Mouse (Mus musculus) adrenal gland, postnatal 14 days (tissue): ENCODE measurements around the gene 4933407L21Rik. TPM values are rescaled to one million over a fixed set of nuclear protein-coding genes. Genes with fewer than 3 reads are reported as not detected.

Source experiments
- DNase-seq: peaks from one replicate; pipeline ENCODE4 v3.0.0; 2021; ENCODE audit warnings: mixed read lengths
- long read RNA-seq, 2 experiments: library from polyadenylated mRNA; stranded (forward); transcript quantifications; one replicate each; pipeline ENCODE4 v2.0.0; 2021
- total RNA-seq: library from RNA; stranded (reverse); gene quantifications from 2 replicates; pipeline ENCODE4 v1.2.3, GENCODE M21; 2021

4933407L21Rik gene
- total RNA-seq: 0.15 TPM in 1 of 2 replicates, not detected in the other
- long read RNA-seq, experiment 1: 0 reads
- long read RNA-seq, experiment 2: 0 reads

DNA sequence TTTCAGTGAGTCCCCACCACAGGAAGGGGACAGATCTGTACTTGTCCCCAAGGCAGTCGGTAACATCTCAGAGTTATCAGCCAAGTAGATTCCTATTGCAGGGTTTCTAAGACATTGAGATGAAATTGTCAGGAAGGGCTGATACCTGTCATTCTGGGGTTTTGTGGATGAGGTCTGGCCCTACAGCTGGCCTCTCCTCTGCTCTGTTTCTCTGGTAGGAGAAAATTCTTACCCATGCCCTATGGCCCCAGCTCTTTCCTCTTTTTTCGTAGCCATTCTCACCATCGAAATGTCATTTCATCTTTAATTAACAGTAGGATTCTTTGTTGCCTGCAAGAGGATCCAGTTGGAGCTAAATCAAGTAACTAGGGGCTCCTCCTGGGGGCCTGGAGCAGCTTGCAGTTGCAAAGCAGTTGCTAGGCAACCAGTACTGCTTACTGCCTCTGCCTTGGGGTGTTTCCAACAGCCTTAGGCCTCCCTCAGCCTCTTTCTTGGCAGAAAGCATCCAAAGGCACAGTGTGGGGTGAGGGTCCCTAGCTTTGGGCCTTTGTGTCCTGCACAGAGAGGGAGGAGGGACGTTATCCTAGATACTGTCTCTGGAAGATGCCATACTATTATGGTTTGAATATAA is at the start of gene 4933407L21Rik:
Gene 4933407L21Rik (plus strand): TSS at position 427 of the 631 bp plus-strand sequence.
- no peak for DNase-seq

GRCm38 (mm10) chr1:85882003-85882402 is 46.3 kb upstream of the 4933407L21Rik start:
- no peak for DNase-seq

DNA sequence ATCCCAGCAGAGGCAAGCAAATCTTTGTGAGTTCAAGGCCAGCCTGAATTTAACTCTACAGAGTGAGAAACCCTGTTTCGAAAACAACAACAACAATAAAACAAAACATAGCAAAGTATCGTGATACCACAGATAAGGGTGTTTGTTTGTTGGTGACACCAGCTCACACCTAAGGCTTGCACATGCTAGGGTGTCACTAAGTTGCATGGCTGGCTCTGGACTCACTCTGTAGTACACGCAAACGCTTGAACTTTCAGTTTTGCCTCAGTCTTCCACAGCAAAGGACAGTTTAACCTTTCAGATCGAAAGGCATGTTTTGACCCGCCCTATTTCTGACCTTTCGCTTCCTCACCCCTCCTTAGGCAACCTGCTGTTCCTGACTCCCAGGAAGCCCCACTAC is 41.1 kb upstream of the 4933407L21Rik start:
- DNase-seq: no peak

- DNase-seq: peak; percentile 96
Observed at GRCm38 (mm10) chr1:85894231-85894747, 34.0 kb upstream of the 4933407L21Rik start, which contains the start of gene Itm2c. Gene Itm2c, plus strand, starts transcription at chr1:85894281.

- DNase-seq: peak; percentile 69
Observed at GRCm38 (mm10) chr1:85894748-85895360, 33.4 kb upstream of the 4933407L21Rik start.

DNA sequence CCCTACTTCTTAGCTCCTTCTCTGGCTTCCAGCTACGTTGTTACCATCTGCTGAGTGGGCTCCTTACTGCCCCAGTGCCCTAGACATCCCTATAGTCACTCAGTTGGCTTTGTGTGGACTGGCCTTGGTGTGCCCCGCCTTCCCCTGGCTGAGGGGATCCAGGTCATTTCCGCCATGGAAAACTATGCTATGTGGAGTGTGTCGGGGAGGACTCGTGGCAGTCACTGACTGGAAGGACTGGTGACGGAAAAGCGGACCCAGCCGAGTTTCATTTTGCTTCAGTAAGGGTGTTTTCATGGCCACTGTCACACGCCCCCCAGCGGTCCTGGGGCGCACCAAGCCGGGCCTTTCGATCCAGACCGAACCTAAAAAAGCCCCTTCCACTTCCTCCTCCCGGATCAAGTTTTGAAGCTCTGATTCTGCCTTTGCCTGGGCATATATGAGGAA is 32.9 kb upstream of the 4933407L21Rik start:
- peak; percentile 82 for DNase-seq

GRCm38 (mm10) chr1:85896110-85896509 is 32.2 kb upstream of the 4933407L21Rik start:
- no peak for DNase-seq

DNA sequence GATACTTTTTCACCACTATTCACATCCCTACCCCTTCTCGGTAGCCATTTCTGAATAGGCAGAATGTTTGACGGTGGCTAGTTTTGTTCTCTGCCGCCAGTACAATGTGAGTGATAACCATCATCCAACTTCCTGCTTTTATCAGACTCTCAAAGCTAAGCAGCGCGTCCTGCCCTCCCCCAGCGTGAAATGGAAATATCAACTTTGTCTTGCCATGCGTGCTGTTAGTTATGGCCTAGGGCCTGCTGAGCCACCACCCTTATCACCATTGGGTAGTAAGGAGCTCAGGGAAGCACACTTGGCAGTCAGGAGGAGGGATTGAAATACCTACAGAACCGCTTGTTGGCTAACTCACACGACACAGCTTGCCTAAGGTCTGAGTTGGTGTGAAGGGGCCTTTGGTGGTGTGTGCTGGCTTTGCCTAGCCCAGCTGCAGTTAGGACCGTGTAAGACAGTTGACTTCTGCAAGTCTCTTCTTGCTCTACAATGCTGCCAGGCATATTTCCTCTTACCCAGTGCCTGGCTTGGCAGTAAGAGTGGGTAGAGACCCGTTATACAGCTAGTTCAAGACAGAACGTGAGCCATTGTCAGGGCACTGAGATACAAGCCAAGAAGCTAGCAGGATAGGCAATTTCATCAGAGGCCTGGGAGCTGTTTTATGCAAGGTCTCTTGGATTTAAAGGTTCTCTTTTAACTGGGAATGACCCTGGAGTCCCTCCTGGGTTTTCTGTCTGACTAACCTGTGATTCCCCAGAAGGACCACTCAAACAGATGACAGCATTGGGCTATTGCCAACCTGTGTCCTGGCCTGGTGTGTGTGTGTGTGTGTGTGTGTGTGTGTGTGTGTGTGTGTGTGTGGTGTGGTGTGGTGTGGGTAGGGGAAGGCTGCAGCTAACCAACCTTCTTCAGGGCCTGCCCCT is 31.2 kb upstream of the 4933407L21Rik start:
- peak; percentile 73 for DNase-seq

GRCm38 (mm10) chr1:85897901-85898760 is 30.2 kb upstream of the 4933407L21Rik start:
- DNase-seq: no peak

GRCm38 (mm10) chr1:85898761-85899387 is 29.4 kb upstream of the 4933407L21Rik start:
- DNase-seq: no peak

DNA sequence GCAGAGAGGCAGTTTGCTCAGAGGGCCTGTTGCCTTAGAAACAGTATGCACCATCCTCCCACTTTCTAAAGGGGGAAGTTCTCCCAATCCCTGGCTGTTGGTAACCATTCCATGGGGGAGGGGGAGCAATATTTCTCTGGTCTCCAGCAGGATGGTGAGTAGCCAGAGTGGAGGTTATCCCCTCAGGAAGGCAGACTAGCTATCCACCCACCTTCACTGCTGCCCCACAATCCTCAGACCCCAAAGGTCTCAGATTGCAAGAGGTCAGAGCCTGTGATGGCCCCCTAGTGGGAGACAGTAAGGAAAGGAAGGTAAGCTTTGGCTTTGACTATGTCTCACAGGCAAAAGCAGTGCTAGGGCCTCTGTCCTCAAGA is 28.9 kb upstream of the 4933407L21Rik start:
- no peak for DNase-seq

- peak; percentile 38 for DNase-seq
Observed at GRCm38 (mm10) chr1:85900521-85901333, 27.6 kb upstream of the 4933407L21Rik start.

DNA sequence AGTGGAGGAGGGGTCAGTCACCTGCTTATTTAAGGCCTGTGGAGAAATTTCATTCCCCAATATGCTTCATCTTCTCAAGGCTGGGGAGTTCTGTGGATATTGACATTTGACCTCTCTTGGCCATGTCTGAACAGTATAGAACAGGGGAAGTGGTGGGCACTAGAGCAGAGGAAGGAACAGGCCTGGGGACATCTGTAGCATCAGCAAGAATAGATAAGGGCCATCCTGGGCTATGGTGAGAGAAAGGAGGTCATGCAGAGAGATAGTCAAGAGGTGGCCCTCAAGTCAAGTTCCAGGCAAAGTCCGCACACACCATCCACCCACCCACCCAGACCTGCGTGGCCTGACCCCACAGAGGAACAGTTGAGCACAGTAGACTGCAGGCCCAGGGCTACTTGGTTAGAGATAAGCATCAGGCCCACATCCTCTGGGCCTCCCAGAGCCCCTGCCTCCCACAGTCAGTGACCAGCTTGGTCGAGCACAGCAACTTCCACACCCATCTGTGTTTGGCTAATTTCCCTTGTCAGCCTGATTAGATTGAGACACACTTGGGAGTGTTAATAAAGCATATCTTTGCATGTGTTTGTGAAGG is 26.7 kb upstream of the 4933407L21Rik start:
- no peak for DNase-seq

GRCm38 (mm10) chr1:85902108-85902561 is 26.1 kb upstream of the 4933407L21Rik start:
- peak; percentile 56 for DNase-seq

DNA sequence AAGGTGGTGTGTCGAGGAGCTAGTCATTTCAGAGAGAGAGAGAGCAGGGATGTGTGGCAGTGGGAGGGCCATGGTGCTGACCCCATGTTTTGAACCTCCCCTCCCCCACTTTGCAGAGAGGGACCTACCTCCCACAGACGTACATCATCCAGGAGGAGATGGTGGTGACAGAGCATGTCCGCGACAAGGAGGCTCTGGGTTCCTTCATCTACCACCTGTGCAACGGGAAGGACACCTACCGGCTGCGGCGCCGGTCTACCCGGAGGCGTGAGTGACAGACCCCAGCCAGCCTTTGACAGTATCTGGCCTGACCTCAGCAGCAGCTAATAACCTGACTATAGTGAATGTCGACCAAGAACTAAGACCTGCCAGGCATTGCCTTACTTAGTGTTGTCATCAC is 21.4 kb upstream of the 4933407L21Rik start:
- no peak for DNase-seq

- DNase-seq: peak; percentile 61
Observed at GRCm38 (mm10) chr1:85908754-85909590, 19.3 kb upstream of the 4933407L21Rik start.

GRCm38 (mm10) chr1:85913078-85913755 is 15.1 kb upstream of the 4933407L21Rik start:
- peak; percentile 36 for DNase-seq

GRCm38 (mm10) chr1:85915890-85916289 is 12.4 kb upstream of the 4933407L21Rik start:
- no peak for DNase-seq
